Mouse (Mus musculus): ENCODE measurements at regions not wholly inside any gene's neighbourhood (a gene's known extent, or its start where the extent isn't known, plus 50 kb on each side); places are given as distances from the start of the nearest gene placed in this dataset.
A peak's percentile ranks its signal among the peaks of the same experiment; 100 is the strongest.

DNA sequence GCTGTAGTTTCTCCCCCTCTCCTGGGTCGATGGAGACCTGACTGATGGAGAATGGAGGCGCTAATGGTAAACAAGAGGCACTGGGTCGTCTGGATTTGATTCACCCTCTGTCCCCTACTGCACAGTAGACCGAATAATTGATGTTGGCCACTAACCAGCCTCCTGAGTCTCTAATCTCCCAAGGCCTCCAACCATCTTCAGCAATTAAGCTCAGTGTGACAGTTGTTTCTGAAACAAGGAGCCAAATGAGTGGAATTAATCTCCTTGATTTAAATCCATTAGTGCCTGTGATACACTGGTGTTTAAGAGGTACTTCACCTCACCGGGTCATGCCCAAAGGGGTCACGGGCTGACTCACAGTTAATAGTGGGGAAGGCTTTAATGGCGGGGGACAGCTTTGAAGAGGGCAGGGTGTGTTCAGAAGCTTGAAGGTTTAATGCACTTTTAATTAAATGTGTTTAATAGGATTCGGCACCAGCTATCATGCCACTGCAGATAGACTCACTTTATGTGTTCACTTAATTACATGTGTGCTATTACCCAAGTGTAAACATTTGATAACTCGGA, 161.8 kb upstream of the Msx2 start:
- Histone ChIP-seq H3K27me3 (ENCODE audit: insufficient read depth, low read length) (no peaks in the 10 kb centered on the region), H3K4me2 (ENCODE audit: low read depth) (no peak overlapping the region), H3K4me3 (ENCODE audit: low read depth, low read length) (no peak overlapping the region), H3K4me1 (ENCODE audit: insufficient read depth) (no peaks in the 10 kb centered on the region), H3K9ac (no peak overlapping the region), H3K36me3 (ENCODE audit: insufficient read depth) (no peaks in the 10 kb centered on the region), H3K27ac (ENCODE audit: low read depth, low read length) (no peak overlapping the region), H3K9me3 (ENCODE audit: low read length) (no peaks in the 10 kb centered on the region)
- ATAC-seq (peak; percentile 12; the same call in 1 of the 2 replicates), DNase-seq (no peak)
- 18% methylated on average over 9 of the region's 9 CpGs for WGBS
- TF ChIP-seq CTCF (IDR thresholded peaks at IDR 0.05; ENCODE audit: low read depth): no peak

DNA sequence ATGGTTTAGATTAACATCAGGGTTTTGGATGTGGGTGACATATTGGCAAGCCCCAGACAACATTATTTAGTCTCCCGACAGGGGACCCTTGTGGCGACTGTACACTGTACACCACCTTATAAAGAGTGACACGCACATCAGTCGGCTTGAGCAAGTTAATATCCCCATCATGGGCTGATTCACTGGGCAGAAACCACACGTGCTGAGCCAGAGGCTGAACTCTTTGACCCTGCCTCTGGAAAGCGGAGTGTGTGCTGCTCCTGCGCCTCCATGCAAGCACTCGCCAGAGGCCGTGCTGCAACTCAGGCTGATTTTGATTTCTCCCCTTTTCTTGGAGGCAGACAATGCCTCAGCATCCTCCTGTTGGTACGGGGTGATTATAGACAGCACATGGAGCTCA, 125.2 kb upstream of the Msx2 start:
- no peak for ATAC-seq
- WGBS: 68% methylated on average over 10 of the region's 10 CpGs
- H3K36me3 ChIP-seq (ENCODE audit: insufficient read depth): no peaks in the 10 kb centered on the region

DNA sequence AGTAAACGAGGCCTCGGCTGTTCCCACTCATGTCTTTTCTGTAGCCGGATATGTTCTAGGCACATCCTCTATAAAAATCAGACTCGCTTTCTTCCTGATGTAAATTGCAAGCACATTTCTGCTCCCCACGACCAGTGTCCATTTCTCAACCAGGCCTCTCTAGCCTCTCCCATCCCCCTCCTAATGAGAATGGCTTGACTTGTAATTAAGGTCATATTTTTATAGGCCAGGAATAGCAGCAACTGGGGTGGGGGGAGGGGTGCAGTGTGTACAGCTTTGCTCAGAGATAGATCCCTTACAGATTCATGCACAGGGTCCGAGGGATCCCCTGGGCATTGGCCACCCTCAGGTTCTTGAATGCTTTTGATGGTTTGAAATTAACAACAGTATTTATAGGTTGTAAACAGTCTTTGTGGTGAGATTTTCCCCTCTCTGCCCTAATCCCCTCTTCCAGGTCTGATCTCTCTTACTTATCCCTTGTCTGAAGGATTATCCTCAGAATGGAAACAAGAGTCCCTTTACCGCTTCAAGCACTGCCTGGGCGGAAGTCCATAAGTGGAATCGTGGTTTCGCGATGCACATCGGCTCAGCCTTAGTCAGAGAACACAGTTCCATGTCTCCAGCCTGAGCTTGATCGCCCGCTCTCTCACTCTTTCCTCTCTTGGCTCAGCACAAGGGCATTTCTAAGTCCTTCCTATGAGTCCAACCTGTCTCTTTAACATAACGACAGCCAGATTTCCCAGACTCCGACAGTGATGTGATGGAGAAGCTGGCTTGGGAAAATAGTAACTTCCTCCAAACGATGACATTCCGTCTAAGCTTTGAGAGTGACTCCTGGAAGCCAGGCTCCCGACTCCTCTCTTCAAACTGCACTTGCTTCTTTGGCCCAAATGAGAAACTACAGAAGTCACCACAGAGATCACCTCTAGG, 124.3 kb upstream of the Msx2 start:
- Histone ChIP-seq H3K9me3 (ENCODE audit: low read length) (no peaks in the 10 kb centered on the region), H3K9ac (no peak overlapping the region), H3K4me2 (ENCODE audit: low read depth) (no peak overlapping the region), H3K4me1 (ENCODE audit: insufficient read depth) (no peaks in the 10 kb centered on the region), H3K36me3 (ENCODE audit: insufficient read depth) (no peaks in the 10 kb centered on the region), H3K27me3 (ENCODE audit: insufficient read depth, low read length) (no peaks in the 10 kb centered on the region; the same call in 1 of the 2 replicates), H3K4me3 (ENCODE audit: low read depth, low read length) (no peak overlapping the region), H3K27ac (ENCODE audit: low read depth, low read length) (no peak overlapping the region)
- ATAC-seq: no peak
- DNase-seq: no peak
- WGBS: 51% methylated on average over 19 of the region's 19 CpGs
- no peak for TF ChIP-seq CTCF (IDR thresholded peaks at IDR 0.05; ENCODE audit: low read depth)

More for the DNA sequence above, 125.2 kb upstream of the Msx2 start:
- H3K27ac ChIP-seq (ENCODE audit: low read depth, low read length): no peak overlapping the region
- no peak overlapping the region for H3K4me2 ChIP-seq (ENCODE audit: low read depth)
- H3K4me3 ChIP-seq (ENCODE audit: low read depth, low read length): no peak overlapping the region
- no peaks in the 10 kb centered on the region for H3K9me3 ChIP-seq (ENCODE audit: low read length)
- no peak for DNase-seq
- no peak for TF ChIP-seq CTCF (IDR thresholded peaks at IDR 0.05; ENCODE audit: low read depth)
- no peaks in the 10 kb centered on the region for H3K4me1 ChIP-seq (ENCODE audit: insufficient read depth)
- H3K9ac ChIP-seq: no peak overlapping the region
- no peaks in the 10 kb centered on the region; the same call in 1 of the 2 replicates for H3K27me3 ChIP-seq (ENCODE audit: insufficient read depth, low read length)

DNA sequence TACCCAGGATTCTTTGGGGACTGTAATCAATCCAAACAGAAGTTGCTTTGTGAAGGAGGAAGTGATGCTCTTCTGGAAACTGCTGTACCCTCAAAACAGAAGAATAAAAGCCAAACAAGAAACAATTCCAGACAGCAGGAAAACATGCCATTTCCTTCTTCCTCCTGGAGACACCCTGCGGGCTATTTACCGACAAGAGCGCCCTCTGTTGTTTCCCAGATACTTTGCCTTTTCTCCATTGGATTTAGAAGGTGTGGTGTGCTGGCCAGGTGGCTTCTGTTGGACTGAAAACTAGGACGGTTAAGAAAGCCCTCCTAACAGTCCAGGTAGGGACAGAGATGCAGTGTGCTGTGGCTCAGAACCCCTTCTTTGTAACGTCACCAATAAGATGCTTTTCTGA, 119.9 kb upstream of the Msx2 start:
- H3K27me3 ChIP-seq (ENCODE audit: insufficient read depth, low read length): no peaks in the 10 kb centered on the region; the same call in 1 of the 2 replicates
- no peaks in the 10 kb centered on the region for H3K4me1 ChIP-seq (ENCODE audit: insufficient read depth)
- H3K9me3 ChIP-seq (ENCODE audit: low read length): no peaks in the 10 kb centered on the region
- no peak overlapping the region for H3K9ac ChIP-seq
- no peaks in the 10 kb centered on the region for H3K36me3 ChIP-seq (ENCODE audit: insufficient read depth)
- DNase-seq (no peak), ATAC-seq (no peak)
- H3K4me2 ChIP-seq (ENCODE audit: low read depth): no peak overlapping the region
- no peak overlapping the region for H3K27ac ChIP-seq (ENCODE audit: low read depth, low read length)
- no peak overlapping the region for H3K4me3 ChIP-seq (ENCODE audit: low read depth, low read length)
- WGBS: 12% methylated on average over 5 of the region's 5 CpGs
- TF ChIP-seq CTCF (IDR thresholded peaks at IDR 0.05; ENCODE audit: low read depth): peak; percentile 48; the same call in 1 of the 2 replicates

DNA sequence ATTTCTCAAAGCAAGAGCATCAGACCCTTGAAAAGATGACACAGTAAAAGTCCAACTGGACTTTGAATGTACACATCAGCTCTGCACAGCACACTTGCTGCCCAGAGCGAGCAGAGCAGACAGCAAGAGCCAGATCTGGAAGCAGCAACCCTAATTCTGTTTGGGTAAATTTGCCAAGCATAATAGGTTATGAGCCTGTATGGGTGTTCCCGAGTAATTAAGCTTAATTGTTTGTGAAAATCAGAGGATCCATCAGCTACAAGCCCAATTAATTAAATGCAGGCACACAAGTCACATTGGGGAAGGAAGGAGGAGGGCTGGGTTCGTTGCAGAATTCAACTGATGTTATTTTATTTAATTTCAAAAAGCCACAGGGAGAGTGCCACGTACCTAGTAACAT, 113.9 kb upstream of the Msx2 start:
- no peak for TF ChIP-seq CTCF (IDR thresholded peaks at IDR 0.05; ENCODE audit: low read depth)
- H3K9me3 ChIP-seq (ENCODE audit: low read length): peaks cover under 1% of the 10 kb centered on the region; the same call in 1 of the 2 replicates
- no peak overlapping the region for H3K27ac ChIP-seq (ENCODE audit: low read depth, low read length)
- H3K27me3 ChIP-seq (ENCODE audit: insufficient read depth, low read length): no peaks in the 10 kb centered on the region
- H3K36me3 ChIP-seq (ENCODE audit: insufficient read depth): no peaks in the 10 kb centered on the region
- H3K4me2 ChIP-seq (ENCODE audit: low read depth): no peak overlapping the region
- 20% methylated on average over 4 of the region's 4 CpGs for WGBS
- no peak overlapping the region for H3K4me3 ChIP-seq (ENCODE audit: low read depth, low read length)
- DNase-seq (peak; percentile 17), ATAC-seq (no peak)
- H3K9ac ChIP-seq: no peak overlapping the region
- H3K4me1 ChIP-seq (ENCODE audit: insufficient read depth): no peaks in the 10 kb centered on the region

DNA sequence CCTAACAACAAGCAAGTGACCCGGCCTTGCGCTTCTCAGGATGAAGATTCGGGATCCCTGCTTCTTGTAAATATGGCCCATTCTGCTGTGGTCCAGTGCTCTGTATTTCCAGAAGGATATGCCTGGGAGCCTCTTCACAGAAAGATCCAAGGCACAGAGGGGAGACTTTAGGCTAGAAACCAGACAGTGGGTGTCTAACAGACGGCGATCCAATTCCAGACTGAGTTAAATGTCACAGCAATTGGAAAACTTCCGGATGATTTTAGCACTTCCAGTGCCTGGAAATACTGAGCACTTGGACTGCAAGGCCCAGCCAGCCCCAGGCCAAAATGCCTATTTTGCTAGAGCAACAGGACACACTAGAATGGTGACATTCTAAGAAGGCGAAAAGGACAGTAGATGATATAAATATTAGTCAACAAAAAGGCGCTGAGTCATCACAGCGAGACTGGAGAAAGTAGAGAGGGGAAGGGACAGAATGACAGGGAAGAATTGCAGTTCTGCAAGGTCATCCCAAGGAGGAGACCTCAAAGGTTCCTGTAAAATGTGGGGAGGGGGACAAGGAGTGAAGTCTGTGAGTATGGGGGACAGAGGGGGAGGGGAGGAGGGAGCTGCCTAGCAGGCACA, 111.7 kb upstream of the Msx2 start:
- 80% methylated on average over 9 of the region's 9 CpGs for WGBS

More for the DNA sequence above, 111.7 kb upstream of the Msx2 start:
- Histone ChIP-seq H3K4me3 (ENCODE audit: low read depth, low read length) (no peak overlapping the region), H3K36me3 (ENCODE audit: insufficient read depth) (no peaks in the 10 kb centered on the region), H3K4me2 (ENCODE audit: low read depth) (no peak overlapping the region), H3K27me3 (ENCODE audit: insufficient read depth, low read length) (no peaks in the 10 kb centered on the region; the same call in 1 of the 2 replicates), H3K27ac (ENCODE audit: low read depth, low read length) (no peak overlapping the region), H3K9ac (no peak overlapping the region), H3K4me1 (ENCODE audit: insufficient read depth) (no peaks in the 10 kb centered on the region), H3K9me3 (ENCODE audit: low read length) (peaks cover 6% of the 10 kb centered on the region)
- no peak for DNase-seq
- TF ChIP-seq CTCF (IDR thresholded peaks at IDR 0.05; ENCODE audit: low read depth): no peak
- no peak for ATAC-seq
